Mouse (Mus musculus) heart, adult 18-20 months (tissue): Measurements from ENCODE around the gene C130050O18Rik. TPM values are rescaled to one million over a fixed set of nuclear protein-coding genes. Genes with fewer than 3 reads are reported as not detected.

Source experiments
- DNase-seq, 2 experiments: peaks; one replicate each; pipeline ENCODE4 v3.0.0; 2021 to 2022; ENCODE audit warnings: mixed read lengths in 1 of 2
- total RNA-seq, 2 experiments: library from RNA; stranded (reverse); gene quantifications; 2 replicates each; pipeline ENCODE4 v1.2.3; 2021

C130050O18Rik gene
- total RNA-seq, 2 experiments from 2014 or later = 0.47 to 0.69 TPM

DNA sequence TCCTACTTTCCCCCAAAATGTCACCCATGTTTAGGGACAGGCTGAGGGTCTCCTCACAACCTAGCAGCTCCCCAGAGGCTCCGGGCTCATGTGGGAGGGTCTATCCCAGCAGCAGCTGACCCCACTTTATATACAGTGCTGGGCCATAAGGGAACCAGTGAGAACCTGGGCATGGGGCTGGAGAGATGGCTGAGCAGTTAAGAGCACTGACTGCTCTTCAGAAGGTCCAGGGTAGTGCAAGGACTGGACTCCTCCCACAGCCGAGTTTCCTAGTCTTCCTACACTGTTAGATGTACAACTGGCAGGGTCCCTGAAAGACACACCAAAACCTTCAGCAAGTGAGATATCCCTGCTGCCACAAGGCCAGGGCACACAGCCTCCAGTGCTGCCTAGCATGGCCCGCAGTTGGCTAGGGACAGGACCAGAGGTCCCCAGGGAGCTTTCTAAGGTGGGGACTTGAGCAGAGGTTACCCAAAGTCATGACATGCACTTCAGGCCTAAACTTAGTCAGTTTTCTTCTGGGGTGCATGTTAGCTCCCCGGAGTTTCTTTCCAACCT is 7.6 kb upstream of the C130050O18Rik start:
- DNase-seq = peak in 1 of 2 experiments; percentile 13

DNA sequence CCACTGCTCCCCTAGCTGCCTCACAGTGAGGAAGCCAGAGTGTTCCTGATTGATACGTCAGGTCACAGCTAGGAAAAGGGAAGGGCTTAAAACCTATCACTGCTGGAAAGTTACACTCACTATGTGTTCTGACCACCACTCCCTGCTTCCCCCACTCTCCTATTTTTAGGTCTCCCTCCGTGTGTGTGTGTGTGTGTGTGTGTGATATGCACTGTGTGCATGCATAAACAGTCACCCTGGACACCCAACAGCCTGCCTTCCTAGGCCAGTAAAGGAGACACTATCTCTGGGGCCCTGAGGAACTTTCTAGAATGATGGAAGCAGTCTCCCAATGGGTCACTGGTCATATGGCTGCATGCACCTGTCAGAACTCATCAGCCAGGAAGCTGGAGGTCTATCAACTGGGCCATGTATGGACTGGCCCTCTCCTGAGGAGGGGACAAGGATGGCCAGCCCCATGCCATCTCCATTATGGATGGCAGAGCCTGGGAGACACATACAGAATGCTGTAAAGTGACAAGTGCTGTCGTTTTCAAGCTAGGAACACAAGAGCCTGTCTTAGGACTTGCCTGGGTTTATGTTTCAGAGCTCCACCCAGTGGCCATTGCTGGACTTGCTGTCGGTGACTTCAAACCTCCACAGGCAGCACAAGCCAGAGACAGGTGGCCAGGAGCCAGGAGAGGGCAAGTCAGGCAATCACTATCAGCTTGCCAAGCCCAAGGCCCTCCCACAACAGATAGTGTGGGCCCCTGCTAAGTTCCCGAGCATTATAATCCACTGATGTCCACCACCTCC is 6.9 kb upstream of the C130050O18Rik start:
- peak; percentile 95 to 99 for DNase-seq

DNA sequence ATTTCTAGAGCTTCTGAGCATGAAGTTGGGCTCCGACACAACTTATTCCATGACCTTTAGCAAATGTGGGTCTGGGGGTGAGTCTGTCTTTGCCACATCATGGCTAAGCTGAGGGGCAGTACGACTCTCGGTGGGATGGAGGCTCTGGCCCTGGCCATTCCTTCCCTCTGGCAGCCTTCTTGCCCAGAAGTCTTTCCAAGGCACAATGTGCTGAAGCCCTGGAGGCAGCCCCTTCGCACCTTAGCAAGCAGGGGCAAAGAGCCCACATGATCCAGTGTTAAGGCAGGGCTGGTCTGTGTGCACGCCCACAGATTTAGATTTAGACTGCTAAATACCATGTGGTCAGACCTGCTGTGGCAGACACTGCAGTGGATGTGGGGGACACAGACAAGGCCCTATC is 6.3 kb upstream of the C130050O18Rik start:
- no peak for DNase-seq

DNA sequence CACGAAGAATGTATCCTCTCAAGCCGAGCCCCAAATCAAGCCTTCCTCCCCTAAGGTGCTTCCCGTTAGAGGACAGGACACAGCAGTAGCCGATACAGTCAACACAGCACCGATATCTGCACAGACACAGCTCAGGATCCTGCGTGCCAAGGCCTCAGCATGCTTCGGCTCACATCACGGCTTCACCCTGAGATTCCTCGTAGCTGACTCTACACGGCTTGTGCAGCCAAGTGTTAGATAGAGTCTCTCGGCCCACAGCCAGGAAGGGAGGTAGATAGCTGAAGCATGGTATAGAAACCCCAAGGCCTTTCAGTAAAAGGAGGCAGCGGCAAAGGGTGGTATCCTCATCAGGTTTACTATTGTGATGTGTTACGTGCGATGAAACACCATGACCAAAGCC is 5.1 kb upstream of the C130050O18Rik start:
- peak in 1 of 2 experiments; percentile 12 for DNase-seq

DNA sequence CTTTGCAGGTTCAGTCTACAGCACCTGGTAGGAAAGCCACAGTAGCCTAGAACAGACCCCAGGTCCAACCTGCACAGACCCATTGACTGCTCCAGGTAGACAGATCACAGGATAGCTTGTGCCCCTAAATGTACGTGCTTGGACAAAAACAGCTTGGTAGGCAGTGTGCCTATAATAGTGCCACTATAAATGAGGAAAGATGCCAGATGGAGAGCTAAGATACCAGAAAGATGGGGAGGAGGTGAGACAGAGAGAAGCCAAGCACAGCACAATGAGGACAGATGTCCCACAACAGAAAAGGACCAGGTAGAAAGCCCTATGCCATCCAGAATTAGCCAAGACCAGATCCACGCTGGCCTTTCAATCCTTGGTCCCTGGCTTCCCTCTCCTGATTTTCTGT is 3.0 kb upstream of the C130050O18Rik start:
- DNase-seq = no peak

DNA sequence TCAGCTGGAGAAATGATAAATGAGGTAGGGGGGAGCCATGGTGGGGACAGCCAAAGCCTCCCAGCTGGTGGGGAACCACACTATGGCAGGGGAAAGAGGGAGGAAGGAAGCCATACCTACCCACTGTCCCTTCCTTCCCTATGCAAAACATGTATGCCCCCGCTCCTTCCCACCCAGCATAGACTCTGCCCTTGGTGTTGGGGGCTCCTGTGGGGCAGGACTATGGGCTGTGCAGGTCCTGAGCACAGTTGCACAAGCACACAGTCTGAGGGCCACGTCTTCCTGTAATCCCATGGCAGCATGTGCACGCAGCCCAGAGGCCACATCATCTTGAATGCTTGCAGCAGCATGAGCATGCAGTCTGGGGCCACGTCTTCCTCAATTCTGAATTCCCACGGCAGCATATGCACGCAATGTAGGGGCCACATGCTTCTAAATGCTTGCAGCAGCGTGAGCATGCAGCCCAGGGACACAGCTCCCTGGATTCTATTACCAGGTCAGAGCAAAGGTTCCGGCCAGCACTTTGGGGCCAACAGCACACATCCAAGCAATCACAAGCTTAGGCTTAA is 1.3 kb upstream of the C130050O18Rik start:
- DNase-seq = no peak

DNA sequence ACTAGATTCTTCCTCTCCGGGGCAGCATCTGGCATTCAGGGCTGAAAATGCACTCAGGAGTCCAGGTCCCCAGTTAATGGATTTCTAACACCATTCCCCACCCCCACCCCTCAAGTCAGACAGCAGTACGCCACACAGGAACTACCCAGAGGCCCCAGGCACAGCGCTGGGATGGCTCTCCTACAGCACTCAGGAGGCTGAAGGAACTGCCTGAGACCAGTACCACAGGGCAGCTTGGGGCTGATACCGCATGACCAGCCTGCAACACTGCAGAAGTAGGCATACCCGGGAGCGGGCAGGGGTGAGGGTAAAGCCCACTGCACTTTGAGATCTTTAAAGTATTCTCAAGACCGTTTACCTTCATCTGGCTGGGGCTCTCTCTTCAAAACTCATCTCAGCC is 398 bp downstream of the C130050O18Rik start:
- no peak for DNase-seq

DNA sequence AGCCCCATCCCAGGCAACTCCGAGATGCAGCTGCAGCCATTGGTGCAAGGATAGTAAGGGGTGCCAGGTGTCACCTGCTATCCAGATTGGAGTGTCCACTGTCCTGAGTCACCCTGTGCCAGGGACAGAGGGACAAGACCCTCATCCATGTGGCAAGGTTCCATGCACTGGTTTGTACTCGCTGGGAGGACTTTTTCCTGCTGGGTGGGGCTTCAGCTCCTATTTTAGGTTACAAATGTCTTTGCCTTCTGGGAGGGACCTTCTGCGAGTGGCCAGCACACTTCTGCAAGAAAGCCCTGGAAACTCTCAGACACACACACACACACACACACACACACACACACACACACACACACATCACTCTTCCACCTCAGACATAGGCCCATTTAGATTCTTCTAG is 873 bp downstream of the C130050O18Rik start:
- DNase-seq = peak; percentile 59 to 76

DNA sequence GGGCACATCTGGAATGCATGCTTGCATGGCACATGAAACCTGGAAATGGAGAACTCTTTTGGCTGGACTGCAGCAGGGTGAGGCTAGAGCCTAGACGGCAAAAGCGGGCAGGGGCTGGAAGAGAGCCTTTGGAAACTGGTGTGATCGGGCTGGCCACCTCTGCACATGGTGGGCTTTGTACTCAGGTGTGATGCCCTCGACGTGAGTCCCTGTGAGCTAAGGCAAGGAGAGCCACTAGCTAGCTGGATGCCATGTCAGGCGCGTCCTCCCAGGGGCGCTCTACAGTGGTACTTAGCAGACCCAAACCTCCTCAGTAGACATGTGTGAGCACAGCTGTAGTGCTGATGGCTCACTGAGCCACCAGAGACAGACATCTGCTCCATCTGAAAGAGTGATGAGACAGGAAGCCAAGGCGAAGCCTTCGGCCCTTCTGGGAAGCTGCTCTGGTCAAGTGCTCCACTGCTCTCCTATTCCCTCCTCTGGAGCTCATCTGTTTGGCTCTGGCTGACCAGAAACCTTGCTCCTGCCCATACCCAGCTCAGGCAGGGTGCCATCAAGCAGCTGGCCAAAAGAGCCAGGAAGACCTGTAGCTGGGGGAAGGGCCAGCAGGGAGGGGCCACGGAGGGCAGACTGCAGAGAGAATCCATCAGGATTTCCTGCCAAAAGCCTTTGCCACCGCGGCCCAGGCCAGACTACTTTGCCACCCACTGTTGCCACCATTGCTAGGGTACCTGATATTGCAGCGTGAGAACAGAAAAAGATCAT is 2.2 kb downstream of the C130050O18Rik start:
- DNase-seq = peak; percentile 70 to 72

DNA sequence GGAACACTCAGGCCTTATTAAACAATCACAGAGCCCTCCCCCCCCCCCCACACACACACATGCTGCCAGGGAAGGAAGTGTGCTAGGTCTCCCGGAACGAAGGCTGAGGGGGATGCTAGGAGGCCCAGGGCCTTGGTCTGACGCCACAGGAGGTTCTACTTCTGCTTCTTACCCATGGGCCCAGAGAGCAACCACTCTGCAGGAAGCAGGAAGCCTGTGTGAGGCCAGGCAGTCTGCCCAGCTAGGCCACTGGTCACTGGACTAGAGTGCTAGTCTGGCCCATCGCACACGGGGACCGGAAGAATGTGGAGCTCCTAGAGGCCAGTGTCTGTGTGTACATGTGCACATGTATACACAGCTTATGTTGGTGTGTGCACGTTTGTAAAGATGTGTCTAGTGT is 3.4 kb downstream of the C130050O18Rik start:
- peak; percentile 41 to 77 for DNase-seq

DNA sequence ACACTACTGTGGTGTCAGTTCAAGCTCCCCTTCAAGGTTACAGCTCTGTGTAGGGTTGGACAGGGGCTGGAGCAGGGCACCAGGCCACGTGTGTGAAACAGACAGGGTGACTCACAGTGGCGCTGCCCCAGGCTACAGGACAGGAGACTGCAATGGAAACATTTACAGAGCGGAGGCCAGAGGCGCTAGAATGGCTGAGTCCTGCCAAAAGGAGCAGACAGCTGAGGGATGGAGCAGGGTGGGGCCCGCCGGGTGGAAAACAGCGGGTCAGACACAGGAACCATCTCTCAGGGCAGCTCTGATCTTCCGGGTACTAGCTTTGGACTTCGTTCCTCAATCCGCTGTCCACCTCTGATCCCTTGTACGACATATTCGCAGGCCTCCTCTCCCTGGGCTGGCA is 4.3 kb downstream of the C130050O18Rik start:
- DNase-seq = peak; percentile 84 to 93

DNA sequence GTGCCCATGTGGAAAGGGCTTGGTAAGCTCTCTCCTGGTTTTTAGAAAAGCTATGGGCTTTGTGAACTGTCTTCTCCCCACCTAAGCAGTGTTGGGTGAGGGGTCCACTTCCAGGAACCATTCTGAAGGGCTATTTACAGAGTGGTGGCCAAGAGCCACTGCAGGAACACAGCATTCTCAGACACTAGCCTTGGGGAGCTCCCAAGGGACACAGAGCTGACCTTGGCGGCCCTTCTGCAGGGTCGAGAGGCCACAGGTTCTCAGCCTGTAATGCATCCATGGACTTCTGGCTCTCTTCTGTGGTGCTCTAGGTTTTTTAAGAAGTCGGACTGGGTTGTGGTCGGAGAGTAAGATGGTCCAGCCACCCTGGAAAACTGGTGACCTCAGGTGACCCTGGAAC is 5.0 kb downstream of the C130050O18Rik start:
- peak in 1 of 2 experiments; percentile 37 for DNase-seq

DNA sequence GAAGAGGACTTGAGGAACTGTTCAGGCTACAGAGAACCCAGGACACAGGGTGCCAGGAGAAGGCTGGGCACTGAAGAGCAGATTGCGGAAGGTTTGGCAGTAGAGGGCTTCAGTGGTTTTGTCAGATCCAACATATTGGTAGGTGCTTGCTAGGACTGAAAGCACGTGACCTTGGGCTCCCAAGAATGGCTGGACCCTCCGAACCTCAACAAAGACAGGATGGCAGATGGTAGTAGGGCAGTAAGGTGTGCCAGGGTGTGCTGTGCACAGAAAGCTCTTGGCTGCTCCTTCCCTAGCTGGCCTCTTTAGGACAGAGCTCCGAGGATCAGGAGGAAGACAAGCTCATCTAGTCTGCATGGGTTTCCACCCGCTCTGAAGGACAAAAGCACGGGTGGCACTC is 6.0 kb downstream of the C130050O18Rik start:
- no peak for DNase-seq

DNA sequence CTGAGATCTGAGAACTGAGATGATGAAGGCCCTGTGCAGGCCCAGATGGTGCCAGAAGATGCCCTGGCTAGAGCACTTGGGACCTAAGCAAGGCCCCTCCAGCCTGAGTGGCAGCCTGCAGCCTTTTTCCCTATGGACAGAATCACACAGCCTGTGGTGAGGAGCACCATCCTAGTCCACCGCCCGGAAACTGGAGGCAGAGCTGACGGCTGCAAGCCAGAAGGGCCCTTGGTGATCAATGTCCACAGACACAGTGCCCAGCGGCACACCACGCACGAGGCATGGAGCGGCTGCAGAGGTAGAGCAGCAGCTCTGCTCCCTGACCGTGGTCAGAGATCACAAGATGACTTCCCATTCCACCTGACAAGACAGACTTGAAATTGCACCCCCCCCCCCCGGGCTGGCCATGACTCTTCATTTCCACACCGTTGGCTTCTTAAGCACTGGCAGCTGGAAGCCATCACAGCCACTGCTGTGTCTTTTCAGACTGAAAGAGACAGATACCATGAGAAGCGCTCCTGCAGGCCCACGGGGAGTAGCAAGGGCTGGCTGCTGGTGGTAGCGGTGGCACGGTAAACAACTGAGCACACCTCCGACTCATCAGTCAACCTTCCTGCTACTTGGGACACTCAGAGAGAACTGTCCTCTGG is 6.7 kb downstream of the C130050O18Rik start:
- no peak for DNase-seq

DNA sequence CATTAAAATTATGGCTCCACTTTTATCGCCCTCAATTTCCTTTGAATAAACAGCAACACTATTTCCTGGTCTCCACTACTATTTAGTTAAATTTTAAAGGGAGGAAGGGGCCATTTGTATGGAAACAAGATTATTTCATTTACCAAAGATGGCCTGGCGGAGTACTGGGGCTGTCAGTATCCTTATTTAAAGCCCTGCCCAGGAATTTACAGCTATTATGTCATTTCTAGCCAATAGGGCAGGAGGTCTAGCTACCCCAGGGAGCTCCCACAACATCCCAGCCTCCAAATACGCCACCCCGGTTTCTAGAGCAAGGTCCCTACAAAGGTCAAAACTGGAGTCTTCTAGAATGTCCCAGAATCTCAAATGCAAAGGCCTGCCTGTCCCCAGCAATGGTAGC is 8.5 kb downstream of the C130050O18Rik start:
- DNase-seq = no peak

DNA sequence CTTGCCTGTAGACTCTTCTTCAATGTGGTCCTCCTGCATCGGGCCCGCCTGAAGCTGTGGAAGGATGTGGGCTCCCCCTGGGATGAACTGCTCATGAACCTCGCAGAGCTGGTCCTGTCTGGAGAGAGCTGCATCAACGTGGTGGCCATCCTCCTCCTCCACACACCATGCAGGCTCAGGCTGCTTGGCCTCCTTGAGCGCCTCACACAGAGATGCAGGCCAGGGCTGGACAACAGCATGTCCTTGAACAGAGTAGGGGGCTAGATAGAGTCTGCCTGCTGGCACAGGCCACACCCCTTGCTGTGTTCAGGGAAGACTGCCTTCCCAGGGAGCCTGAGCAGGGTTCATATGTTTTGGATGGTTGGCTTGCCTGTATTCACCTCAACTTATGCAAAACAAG is 9.9 kb downstream of the C130050O18Rik start:
- DNase-seq = no peak

DNA sequence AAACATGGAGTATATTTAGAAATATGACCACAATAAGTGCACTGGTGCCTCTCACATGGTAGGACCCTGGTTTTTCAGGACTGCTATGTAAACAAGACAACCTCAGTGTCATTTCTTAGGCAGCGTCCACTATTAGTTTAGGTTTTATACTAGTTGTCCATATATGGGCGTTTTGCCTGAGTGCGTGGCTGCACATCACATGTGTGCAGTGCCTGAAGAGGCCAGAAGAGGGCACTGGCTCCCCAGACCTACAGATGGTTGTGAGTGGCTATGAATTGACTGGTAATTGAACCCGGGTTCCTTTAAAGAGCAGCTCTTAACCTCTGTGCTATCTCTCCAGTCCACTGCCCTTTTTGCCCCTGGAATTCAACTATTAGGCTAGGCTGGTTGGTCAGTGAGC is 11.9 kb downstream of the C130050O18Rik start:
- no peak for DNase-seq

DNA sequence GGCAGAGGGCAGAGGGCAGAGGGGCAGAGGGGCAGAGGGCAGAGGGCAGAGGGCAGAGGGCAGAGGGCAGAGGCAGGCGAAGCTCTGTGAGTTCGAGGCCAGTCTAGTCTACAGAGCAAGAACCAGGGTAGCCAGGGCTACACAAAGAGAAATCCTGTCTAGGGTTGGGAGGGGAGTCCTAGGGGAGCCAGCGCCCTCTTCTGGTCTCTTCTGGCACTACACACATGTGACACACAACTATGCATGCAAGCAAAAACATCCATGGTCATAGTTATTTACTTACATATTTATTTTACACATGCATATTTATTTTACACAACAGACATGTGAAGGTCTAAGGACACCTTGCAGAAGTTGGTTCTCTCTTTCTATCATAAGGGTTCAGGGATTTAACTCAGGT is 12.4 kb downstream of the C130050O18Rik start:
- no peak for DNase-seq

DNA sequence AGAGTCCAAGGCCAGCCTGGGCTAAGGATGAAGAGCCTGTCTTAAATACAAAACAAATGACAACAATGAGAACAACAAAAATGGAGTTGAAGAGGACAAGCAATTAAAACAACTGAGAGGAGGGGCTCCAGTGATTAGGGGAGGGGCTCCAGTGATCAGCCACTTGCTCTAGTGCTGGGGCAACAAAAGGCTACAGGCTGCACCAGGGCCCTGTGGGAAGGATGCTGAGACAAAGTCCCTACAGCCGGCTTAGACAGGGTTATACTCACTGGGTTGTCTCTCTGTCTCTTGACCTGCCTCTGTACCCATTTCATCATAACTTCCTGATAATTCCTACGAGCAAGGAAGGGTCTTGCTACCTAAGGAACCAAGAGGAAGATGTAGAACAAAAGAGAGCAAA is 13.0 kb downstream of the C130050O18Rik start:
- DNase-seq = no peak

DNA sequence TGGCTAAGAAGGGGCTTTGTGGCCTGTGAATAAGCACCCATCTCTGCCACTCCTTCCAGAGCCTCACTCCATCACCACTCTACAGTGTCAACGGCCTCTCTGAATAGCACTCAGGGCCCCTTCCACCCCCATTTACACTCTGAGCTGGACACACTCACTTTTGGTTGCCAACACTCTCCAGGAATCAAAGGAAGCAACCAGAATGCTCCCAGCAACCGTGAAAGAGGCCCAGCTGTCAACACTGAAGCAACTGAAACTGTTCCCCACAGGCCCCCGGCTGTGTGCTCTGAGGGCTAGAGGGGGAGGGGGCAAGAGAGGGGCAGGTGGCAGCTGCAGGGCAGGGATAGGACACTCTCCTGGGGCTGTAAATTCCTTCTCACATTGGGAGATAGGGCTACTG is 13.6 kb downstream of the C130050O18Rik start:
- DNase-seq = no peak

DNA sequence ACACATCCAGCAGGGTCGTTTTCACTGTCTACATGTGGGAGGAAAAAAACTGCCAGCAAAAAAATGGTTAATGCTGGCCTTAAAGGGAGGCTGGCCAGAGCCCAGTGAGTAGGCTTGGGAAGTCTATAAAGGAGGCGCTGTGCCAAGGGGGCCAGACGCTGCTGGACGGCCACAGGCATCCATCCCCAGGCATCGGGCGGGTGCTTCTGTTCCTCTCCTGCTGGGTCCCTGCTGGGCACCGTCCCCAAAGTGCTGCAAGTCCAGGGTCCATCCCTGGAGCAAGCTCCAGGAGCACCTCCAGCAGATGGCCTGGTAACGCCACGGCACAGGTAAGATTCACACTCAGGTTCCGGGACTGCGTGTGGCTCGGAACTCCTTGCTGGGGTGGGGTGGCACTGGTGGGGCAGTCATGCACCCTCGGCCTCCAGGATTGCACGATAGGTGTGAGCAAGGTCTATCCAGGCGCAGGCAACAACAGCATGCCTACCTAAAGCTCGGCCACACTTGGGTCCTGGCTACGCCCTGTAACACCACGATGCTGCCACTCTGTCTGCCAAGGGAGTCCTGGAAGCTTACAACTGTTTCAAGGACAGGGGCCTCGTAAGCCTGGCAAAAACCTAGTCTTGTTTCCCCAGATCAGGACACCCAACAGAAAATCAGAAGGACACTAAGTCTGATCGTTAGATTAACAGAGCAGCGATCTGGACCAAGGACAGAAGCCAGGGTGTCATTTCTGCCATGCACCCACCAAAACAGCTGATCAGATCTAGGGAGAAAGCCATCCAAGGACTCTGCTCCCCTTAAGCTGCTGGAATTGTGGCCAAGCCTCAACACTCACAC is 18.2 kb downstream of the C130050O18Rik start, which contains the start of gene Gper1:
Gene Gper1 (plus strand): TSS at position 126 of the 840 bp plus-strand sequence.
- no peak for DNase-seq
